In genomic region chr15:27785280-27786001, GRCm38 (mm10) we compare ENCODE assay signal across 8 mouse cellular contexts.
DNase-seq lines count a peak whose midpoint lies in the region; ATAC-seq and TF ChIP-seq lines count a peak whose summit lies in the region.

No protein-coding gene starts in this region.

- H3K4me3 ChIP-seq in embryonic facial prominence, embryonic 14.5 days (ENCODE audit: low read depth, low read length) = peak overlapping the region; percentile 54
- H3K4me3 ChIP-seq in hindbrain, embryonic 12.5 days = no peak overlapping the region
- H3K4me3 ChIP-seq in limb, embryonic 13.5 days = peak overlapping the region; percentile 64
- H3K4me3 ChIP-seq in midbrain, postnatal 0 days (ENCODE audit: low read depth, low read length) = peak overlapping the region; percentile 0; the same call in 1 of the 2 replicates

- peaks cover 82% of the 10 kb centered on the region for H3K4me1 ChIP-seq in embryonic facial prominence, embryonic 14.5 days (ENCODE audit: control insufficient read depth, insufficient read depth, low read length)
- peaks cover 96% of the 10 kb centered on the region for H3K4me1 ChIP-seq in hindbrain, embryonic 12.5 days
- peaks cover 98% of the 10 kb centered on the region for H3K4me1 ChIP-seq in limb, embryonic 13.5 days
- peaks cover 20% of the 10 kb centered on the region for H3K4me1 ChIP-seq in midbrain, postnatal 0 days (ENCODE audit: insufficient read depth, low read length)

- no peak for ATAC-seq in embryonic facial prominence, embryonic 14.5 days (ENCODE audit: low read depth)
- ATAC-seq in hindbrain, embryonic 12.5 days (ENCODE audit: low FRiP score) = no peak
- no peak for ATAC-seq in limb, embryonic 13.5 days (ENCODE audit: low FRiP score, low read depth)
- ATAC-seq in midbrain, postnatal 0 days (ENCODE audit: low FRiP score) = no peak

- peak; percentile 50 for DNase-seq in right cerebral cortex, postnatal 14 days
- DNase-seq in right cerebral cortex, postnatal 25 days = no peak
- peak; percentile 88 for DNase-seq in embryonic facial prominence, embryonic 14.5 days (ENCODE audit: low spot score)
- no peak for DNase-seq in midbrain, postnatal 0 days (ENCODE audit: low spot score)
- no peak for DNase-seq in urinary bladder, postnatal 4 days (ENCODE audit: low spot score in 2 of 2)
- no peak for DNase-seq in layer of hippocampus, adult 8-10 months (ENCODE audit: low spot score in 2 of 2)

- TF ChIP-seq CTCF in midbrain, postnatal 0 days (IDR thresholded peaks at IDR 0.05) = no peak

- peak overlapping the region; percentile 75 for H3K9ac ChIP-seq in embryonic facial prominence, embryonic 14.5 days (ENCODE audit: low read depth, low read length)
- H3K9ac ChIP-seq in hindbrain, embryonic 12.5 days = peak overlapping the region; percentile 4; the same call in 1 of the 2 replicates
- peak overlapping the region; percentile 88 for H3K9ac ChIP-seq in limb, embryonic 13.5 days
- H3K9ac ChIP-seq in midbrain, postnatal 0 days (replicated peaks; ENCODE audit: low read length, poor library complexity, severe bottlenecking) = no peak overlapping the region

- 24% methylated on average over 12 of the region's 12 CpGs for WGBS in embryonic facial prominence, embryonic 14.5 days
- WGBS in hindbrain, embryonic 12.5 days = 56% methylated on average over 12 of the region's 12 CpGs
- 20% methylated on average over 12 of the region's 12 CpGs for WGBS in limb, embryonic 13.5 days
- WGBS in midbrain, postnatal 0 days = 56% methylated on average over 12 of the region's 12 CpGs

- peaks cover 5% of the 10 kb centered on the region; the same call in 1 of the 2 replicates for H3K36me3 ChIP-seq in embryonic facial prominence, embryonic 14.5 days (ENCODE audit: control insufficient read depth, insufficient read depth, low read length)
- no peaks in the 10 kb centered on the region for H3K36me3 ChIP-seq in hindbrain, embryonic 12.5 days
- peaks cover 14% of the 10 kb centered on the region for H3K36me3 ChIP-seq in limb, embryonic 13.5 days
- H3K36me3 ChIP-seq in midbrain, postnatal 0 days (ENCODE audit: insufficient read depth, low read length) = no peaks in the 10 kb centered on the region

- H3K4me2 ChIP-seq in embryonic facial prominence, embryonic 14.5 days (ENCODE audit: low read depth, low read length) = peak overlapping the region; percentile 65
- peak overlapping the region; percentile 41 for H3K4me2 ChIP-seq in hindbrain, embryonic 12.5 days (replicated peaks)
- peak overlapping the region; percentile 67 for H3K4me2 ChIP-seq in limb, embryonic 13.5 days (replicated peaks)
- H3K4me2 ChIP-seq in midbrain, postnatal 0 days (ENCODE audit: low read depth, low read length, poor library complexity, severe bottlenecking) = peak overlapping the region; percentile 22; the same call in 1 of the 2 replicates

- peak overlapping the region; percentile 97 for H3K27ac ChIP-seq in embryonic facial prominence, embryonic 14.5 days (replicated peaks; ENCODE audit: low read depth, low read length)
- peak overlapping the region; percentile 92 for H3K27ac ChIP-seq in hindbrain, embryonic 12.5 days
- H3K27ac ChIP-seq in limb, embryonic 13.5 days = peak overlapping the region; percentile 97
- H3K27ac ChIP-seq in midbrain, postnatal 0 days (ENCODE audit: low read depth, low read length) = peak overlapping the region; percentile 43

- H3K9me3 ChIP-seq in embryonic facial prominence, embryonic 14.5 days (ENCODE audit: control insufficient read depth, low read length) = no peaks in the 10 kb centered on the region
- no peaks in the 10 kb centered on the region for H3K9me3 ChIP-seq in hindbrain, embryonic 12.5 days (replicated peaks)
- no peaks in the 10 kb centered on the region for H3K9me3 ChIP-seq in limb, embryonic 13.5 days
- no peaks in the 10 kb centered on the region for H3K9me3 ChIP-seq in midbrain, postnatal 0 days (ENCODE audit: low read length)

- H3K27me3 ChIP-seq in embryonic facial prominence, embryonic 14.5 days (replicated peaks; ENCODE audit: control insufficient read depth, insufficient read depth, low read length) = no peaks in the 10 kb centered on the region
- no peaks in the 10 kb centered on the region for H3K27me3 ChIP-seq in hindbrain, embryonic 12.5 days
- no peaks in the 10 kb centered on the region for H3K27me3 ChIP-seq in limb, embryonic 13.5 days
- H3K27me3 ChIP-seq in midbrain, postnatal 0 days (ENCODE audit: insufficient read depth, low read length) = no peaks in the 10 kb centered on the region

Comparison
In these comparisons a context has a peak if more than half of its experiments do, and no peak if none do; other contexts are left out.
1. DNase-seq: peak in right cerebral cortex, postnatal 14 days (single experiment) and embryonic facial prominence, embryonic 14.5 days (single experiment); none in right cerebral cortex, postnatal 25 days (single experiment), midbrain, postnatal 0 days (single experiment), urinary bladder, postnatal 4 days (0 of 2) and layer of hippocampus, adult 8-10 months (0 of 2).
2. H3K27ac ChIP-seq: peak in every context shown above with its lines; median percentile 97 in embryonic facial prominence, embryonic 14.5 days; 97 in limb, embryonic 13.5 days; 92 in hindbrain, embryonic 12.5 days; 43 in midbrain, postnatal 0 days.
3. Peak in every context shown above with its lines, with median percentiles within 50 percentile points of each other: H3K4me2 ChIP-seq.